Mouse (Mus musculus): Measurements from ENCODE around the gene Lrrc51. TPM values are rescaled to one million over a fixed set of nuclear protein-coding genes. Genes with fewer than 3 reads are reported as not detected.

Gene Lrrc51
- total and polyA plus RNA-seq, 3 experiments: 0.65 to 17.7 (median 4.1) TPM

DNA sequence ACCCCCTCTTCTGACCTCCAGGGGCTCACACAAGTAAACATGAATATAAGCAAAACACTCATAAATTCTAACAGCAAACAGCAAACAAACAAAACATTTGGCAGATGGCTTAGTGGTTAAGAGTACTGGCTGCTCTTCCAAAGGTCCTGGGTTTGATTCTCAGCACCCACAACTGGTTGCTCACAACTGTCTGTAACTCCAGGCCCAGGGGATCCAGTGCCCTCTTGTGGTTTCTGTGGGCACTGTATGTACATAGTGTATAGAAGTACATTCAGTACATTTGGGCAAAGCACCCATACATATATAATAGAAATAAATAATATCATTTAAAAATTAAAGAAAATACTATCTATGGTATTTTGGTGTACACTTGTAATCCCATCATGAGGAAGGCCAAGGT, 30.8 kb downstream of the Lrrc51 start:
- DNase-seq (ENCODE audit: low spot score) (no peak), ATAC-seq (ENCODE audit: extremely low read depth, insufficient number of reproducible peaks, low FRiP score, poor library complexity, severe bottlenecking) (no peak)
- TF ChIP-seq GATA2 (IDR thresholded peaks at IDR 0.05; ENCODE audit: borderline replicate concordance, low read depth, low read length) (no peak), GATA1 (IDR thresholded peaks at IDR 0.05; ENCODE audit: borderline replicate concordance, low read length) (no peak), POLR2AphosphoS5 (IDR thresholded peaks at IDR 0.05; ENCODE audit: insufficient replicate concordance, low read depth, low read length) (no peak)
- Histone ChIP-seq H3K9me3 (replicated peaks) (no peaks in the 10 kb centered on the region), H3K36me3 (replicated peaks) (peaks cover 64% of the 10 kb centered on the region), H3K27me3 (ENCODE audit: insufficient read depth, low read length) (no peaks in the 10 kb centered on the region), H3K4me3 (ENCODE audit: low read depth, low read length) (no peak overlapping the region), H3K4me1 (ENCODE audit: insufficient read depth, low read depth, low read length) (peaks cover 34% of the 10 kb centered on the region)

DNA sequence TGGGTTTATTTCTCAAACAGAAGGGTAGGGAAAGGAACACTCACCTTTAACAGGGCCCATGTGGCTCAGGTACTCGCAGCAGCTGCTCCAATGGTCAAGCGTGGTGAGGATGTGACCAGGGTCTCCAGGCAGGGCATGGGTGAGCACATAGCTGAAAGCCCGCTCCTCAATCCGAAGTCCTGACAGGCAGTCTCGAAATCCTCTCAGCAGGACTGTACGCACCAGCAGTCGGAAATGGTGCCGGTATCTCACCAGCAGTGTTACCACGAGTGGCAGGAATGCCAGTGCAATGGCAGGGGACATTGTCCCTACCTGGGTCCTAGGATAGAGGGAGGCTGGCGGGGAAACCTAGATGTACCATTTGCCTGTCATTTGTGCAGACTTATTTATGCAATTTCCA, 31.7 kb downstream of the Lrrc51 start:
- H3K27me3 ChIP-seq (ENCODE audit: insufficient read depth, low read length): no peaks in the 10 kb centered on the region
- H3K9me3 ChIP-seq (replicated peaks): no peaks in the 10 kb centered on the region
- H3K36me3 ChIP-seq (replicated peaks): peaks cover 60% of the 10 kb centered on the region
- no peak for DNase-seq (ENCODE audit: low spot score)
- no peak overlapping the region for H3K4me3 ChIP-seq (ENCODE audit: low read depth, low read length)
- ATAC-seq (ENCODE audit: extremely low read depth, insufficient number of reproducible peaks, low FRiP score, poor library complexity, severe bottlenecking): no peak
- peaks cover 34% of the 10 kb centered on the region for H3K4me1 ChIP-seq (ENCODE audit: insufficient read depth, low read depth, low read length)
- no peak for TF ChIP-seq GATA1 (IDR thresholded peaks at IDR 0.05; ENCODE audit: borderline replicate concordance, low read length)
- no peak for TF ChIP-seq POLR2AphosphoS5 (IDR thresholded peaks at IDR 0.05; ENCODE audit: insufficient replicate concordance, low read depth, low read length)
- TF ChIP-seq GATA2 (IDR thresholded peaks at IDR 0.05; ENCODE audit: borderline replicate concordance, low read depth, low read length): no peak

DNA sequence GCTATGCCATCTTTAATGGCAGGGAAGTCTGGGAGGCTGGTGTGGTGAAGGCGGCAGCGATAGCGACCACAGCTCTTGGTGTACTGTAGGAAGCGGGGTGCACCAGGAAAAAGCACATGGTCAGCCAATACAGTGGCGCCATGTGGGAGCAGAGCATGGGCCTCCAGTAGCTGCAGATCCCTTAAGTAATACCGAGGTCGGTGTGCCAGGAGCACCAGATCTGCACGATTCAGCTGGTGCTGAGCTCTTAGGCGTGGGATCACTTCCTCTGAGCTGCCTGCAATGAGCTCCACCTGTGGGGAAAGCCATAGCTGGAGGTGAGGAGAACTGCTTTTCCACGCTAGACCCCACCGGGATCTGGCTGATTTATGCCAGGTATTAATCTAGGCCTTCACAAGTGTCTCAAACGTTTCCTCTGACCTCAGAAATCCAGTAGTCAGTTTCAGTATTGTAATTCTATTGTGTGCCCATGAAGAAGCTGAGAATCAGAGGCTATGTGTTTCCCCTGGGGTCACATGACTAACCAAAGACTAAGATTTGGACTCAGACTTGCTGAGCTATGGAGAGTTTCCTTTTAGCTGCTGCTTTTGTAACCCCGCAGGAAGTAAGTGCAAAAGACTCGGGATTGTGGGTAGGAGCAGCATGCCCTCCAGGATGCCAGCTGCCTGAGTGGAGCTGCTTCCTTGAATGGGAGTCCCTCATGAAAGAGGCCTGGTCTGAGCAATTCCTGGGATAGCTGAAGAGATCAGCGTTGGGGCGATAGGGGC, 33.2 kb downstream of the Lrrc51 start:
- H3K4me3 ChIP-seq (ENCODE audit: low read depth, low read length): no peak overlapping the region
- ATAC-seq (ENCODE audit: extremely low read depth, insufficient number of reproducible peaks, low FRiP score, poor library complexity, severe bottlenecking) (no peak), DNase-seq (ENCODE audit: low spot score) (no peak)
- peaks cover 57% of the 10 kb centered on the region for H3K36me3 ChIP-seq (replicated peaks)
- TF ChIP-seq TAL1 (conservative IDR thresholded peaks at IDR 0.05; ENCODE audit: low read depth, low read length) (no peak), POLR2AphosphoS5 (IDR thresholded peaks at IDR 0.05; ENCODE audit: insufficient replicate concordance, low read depth, low read length) (no peak), CTCF (IDR thresholded peaks at IDR 0.05; ENCODE audit: low read depth, low read length) (no peak), GATA1 (IDR thresholded peaks at IDR 0.05; ENCODE audit: borderline replicate concordance, low read length) (no peak), GATA2 (IDR thresholded peaks at IDR 0.05; ENCODE audit: borderline replicate concordance, low read depth, low read length) (no peak)
- H3K9me3 ChIP-seq (replicated peaks): no peaks in the 10 kb centered on the region
- H3K4me1 ChIP-seq (ENCODE audit: insufficient read depth, low read depth, low read length): peaks cover 26% of the 10 kb centered on the region
- no peaks in the 10 kb centered on the region for H3K27me3 ChIP-seq (ENCODE audit: insufficient read depth, low read length)

DNA sequence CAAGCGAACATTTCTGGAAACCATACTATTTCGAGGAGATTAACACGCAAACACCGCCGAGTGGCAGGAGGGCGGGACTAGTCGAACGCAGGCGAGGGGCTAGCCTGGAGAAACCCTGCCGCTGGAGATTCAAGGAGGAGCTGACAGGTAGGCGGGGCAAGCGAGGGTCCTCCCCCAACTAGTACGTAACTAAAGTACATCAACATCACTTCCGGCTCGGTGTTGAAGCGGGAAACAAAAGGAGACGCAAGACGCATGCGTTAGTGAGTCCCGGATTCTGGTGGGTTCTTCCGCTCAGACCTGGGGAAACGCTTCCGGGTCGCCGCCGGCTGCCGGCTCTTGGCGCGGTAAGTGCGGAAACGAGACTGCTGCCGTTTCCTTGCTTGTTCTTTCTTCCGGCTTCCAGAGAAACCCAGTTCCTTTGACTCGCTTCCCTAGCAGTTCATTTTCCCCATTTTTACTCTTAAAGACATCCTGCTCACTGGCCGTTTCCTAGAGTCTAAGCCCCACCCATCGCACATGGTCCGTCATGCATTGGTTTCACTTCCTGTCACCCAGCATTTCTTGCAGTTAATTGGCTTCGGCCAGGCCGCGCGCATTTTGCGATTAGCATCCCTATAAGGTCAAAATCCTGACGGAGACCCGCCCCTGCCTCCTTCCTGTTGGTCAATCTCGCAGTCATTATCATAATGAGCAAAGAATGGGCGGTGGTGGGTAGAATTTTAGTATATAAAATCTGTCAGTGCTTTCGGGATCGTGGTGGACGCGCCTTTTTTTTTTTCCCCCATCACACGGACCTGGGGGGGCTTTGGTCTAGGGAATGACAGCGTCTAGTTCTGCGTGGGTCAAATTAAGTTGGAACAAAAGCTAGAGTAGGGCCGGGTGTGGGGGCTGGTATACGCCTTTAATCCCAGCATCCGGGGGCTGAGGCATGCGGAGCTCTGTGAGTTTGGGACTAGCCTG, 37.3 kb downstream of the Lrrc51 start:
- peak overlapping the region; percentile 73 for H3K4me3 ChIP-seq (ENCODE audit: low read depth, low read length)
- no peaks in the 10 kb centered on the region for H3K27me3 ChIP-seq (ENCODE audit: insufficient read depth, low read length)
- peaks cover 17% of the 10 kb centered on the region for H3K4me1 ChIP-seq (ENCODE audit: insufficient read depth, low read depth, low read length)
- TF ChIP-seq POLR2AphosphoS5 (IDR thresholded peaks at IDR 0.05; ENCODE audit: insufficient replicate concordance, low read depth, low read length) (no peak), GATA2 (IDR thresholded peaks at IDR 0.05; ENCODE audit: borderline replicate concordance, low read depth, low read length) (no peak), CTCF (IDR thresholded peaks at IDR 0.05; ENCODE audit: low read depth, low read length) (no peak), TAL1 (conservative IDR thresholded peaks at IDR 0.05; ENCODE audit: low read depth, low read length) (no peak), GATA1 (IDR thresholded peaks at IDR 0.05; ENCODE audit: borderline replicate concordance, low read length) (no peak)
- H3K36me3 ChIP-seq (replicated peaks): peaks cover 38% of the 10 kb centered on the region
- ATAC-seq (ENCODE audit: extremely low read depth, insufficient number of reproducible peaks, low FRiP score, poor library complexity, severe bottlenecking): peak; percentile 92
- no peaks in the 10 kb centered on the region for H3K9me3 ChIP-seq (replicated peaks)
- peak; percentile 96 for DNase-seq (ENCODE audit: low spot score)

DNA sequence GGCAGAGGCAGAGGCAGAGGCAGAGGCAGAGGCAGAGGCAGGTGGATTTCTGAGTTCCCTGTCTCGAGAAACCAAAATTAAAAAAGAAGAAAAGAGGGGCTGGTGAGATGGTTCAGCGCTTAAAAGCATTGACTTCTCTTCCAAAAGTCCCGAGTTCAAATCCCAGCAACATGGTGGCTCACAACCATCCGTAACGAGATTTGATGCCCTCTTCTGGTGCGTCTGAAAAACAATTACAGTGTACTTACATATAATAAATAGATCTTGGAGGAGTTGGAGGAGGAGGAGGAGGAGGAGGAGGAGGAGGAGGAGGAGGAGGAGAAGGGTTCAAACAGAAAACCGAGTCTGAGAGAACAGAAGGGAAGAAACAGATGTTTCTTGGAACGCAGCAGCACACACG, 38.0 kb downstream of the Lrrc51 start:
- no peak for ATAC-seq (ENCODE audit: extremely low read depth, insufficient number of reproducible peaks, low FRiP score, poor library complexity, severe bottlenecking)
- H3K27me3 ChIP-seq (ENCODE audit: insufficient read depth, low read length): no peaks in the 10 kb centered on the region
- no peaks in the 10 kb centered on the region for H3K9me3 ChIP-seq (replicated peaks)
- H3K4me3 ChIP-seq (ENCODE audit: low read depth, low read length): peak overlapping the region; percentile 73
- peaks cover 19% of the 10 kb centered on the region for H3K4me1 ChIP-seq (ENCODE audit: insufficient read depth, low read depth, low read length)
- DNase-seq (ENCODE audit: low spot score): no peak
- peaks cover 31% of the 10 kb centered on the region for H3K36me3 ChIP-seq (replicated peaks)
- TF ChIP-seq GATA1 (IDR thresholded peaks at IDR 0.05; ENCODE audit: borderline replicate concordance, low read length) (no peak), POLR2AphosphoS5 (IDR thresholded peaks at IDR 0.05; ENCODE audit: insufficient replicate concordance, low read depth, low read length) (no peak), CTCF (IDR thresholded peaks at IDR 0.05; ENCODE audit: low read depth, low read length) (no peak), GATA2 (IDR thresholded peaks at IDR 0.05; ENCODE audit: borderline replicate concordance, low read depth, low read length) (no peak), TAL1 (conservative IDR thresholded peaks at IDR 0.05; ENCODE audit: low read depth, low read length) (no peak)

DNA sequence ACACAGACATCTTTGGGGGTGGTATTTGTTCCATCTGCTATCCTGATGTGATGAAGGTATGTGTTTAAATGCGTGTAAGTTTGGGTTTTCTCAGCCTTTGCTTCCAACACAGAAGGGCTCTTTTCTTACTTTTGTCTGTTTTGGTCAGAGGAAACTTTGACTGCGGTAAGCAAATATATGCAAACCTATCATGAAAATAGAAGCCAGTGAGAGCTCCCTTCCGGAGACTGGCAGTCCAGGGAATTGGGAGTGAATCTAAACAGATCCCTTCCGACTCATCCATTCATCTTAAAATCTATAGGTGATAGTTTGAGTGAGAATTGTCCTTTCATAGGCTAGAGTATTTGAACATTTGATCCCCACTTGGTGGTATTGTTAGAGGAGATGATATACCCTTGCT, 45.2 kb downstream of the Lrrc51 start:
- DNase-seq (ENCODE audit: low spot score) (no peak), ATAC-seq (ENCODE audit: extremely low read depth, insufficient number of reproducible peaks, low FRiP score, poor library complexity, severe bottlenecking) (no peak)
- TF ChIP-seq GATA2 (IDR thresholded peaks at IDR 0.05; ENCODE audit: borderline replicate concordance, low read depth, low read length): no peak
- TF ChIP-seq POLR2AphosphoS5 (IDR thresholded peaks at IDR 0.05; ENCODE audit: insufficient replicate concordance, low read depth, low read length): no peak
- no peak for TF ChIP-seq TAL1 (conservative IDR thresholded peaks at IDR 0.05; ENCODE audit: low read depth, low read length)
- no peak for TF ChIP-seq CTCF (IDR thresholded peaks at IDR 0.05; ENCODE audit: low read depth, low read length)
- TF ChIP-seq GATA1 (IDR thresholded peaks at IDR 0.05; ENCODE audit: borderline replicate concordance, low read length): no peak
- H3K9me3 ChIP-seq (replicated peaks): no peaks in the 10 kb centered on the region
- peaks cover 15% of the 10 kb centered on the region for H3K27me3 ChIP-seq (ENCODE audit: insufficient read depth, low read length)
- no peak overlapping the region for H3K4me3 ChIP-seq (ENCODE audit: low read depth, low read length)
- H3K4me1 ChIP-seq (ENCODE audit: insufficient read depth, low read depth, low read length): peaks cover 2% of the 10 kb centered on the region; the same call in 1 of the 2 replicates
- no peaks in the 10 kb centered on the region for H3K36me3 ChIP-seq (replicated peaks)
